Mouse (Mus musculus): ENCODE measurements around the gene Psmb9. TPM values are rescaled to one million over a fixed set of nuclear protein-coding genes. Genes with fewer than 3 reads are reported as not detected.
A peak's percentile ranks its signal among the peaks of the same experiment; 100 is the strongest.
"Not testable (repeated sequence)": the region's sequence is repeated elsewhere in the genome, so short reads cannot be mapped to it uniquely, and the experiment has no call there.

Gene Psmb9
- total RNA-seq, 2 experiments from 2014 or later: 12.6 to 15.0 TPM

DNA sequence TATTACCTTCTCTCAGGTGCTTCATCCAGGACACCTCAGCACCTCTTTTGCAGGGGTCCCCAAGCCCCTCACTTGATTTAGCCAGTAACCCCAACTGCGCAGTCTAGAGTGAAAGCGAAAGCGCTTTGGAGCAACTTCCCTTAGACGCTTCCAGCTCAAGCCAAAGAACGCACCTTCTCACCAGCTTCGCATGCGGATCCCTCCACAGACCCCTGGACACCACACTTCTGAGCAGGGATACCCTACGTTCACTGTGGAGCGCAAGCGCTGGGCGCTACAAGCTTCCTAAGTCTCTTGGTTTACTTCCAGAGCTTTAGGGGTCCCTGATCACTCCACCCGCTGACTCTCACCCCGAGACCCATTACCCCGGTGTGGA, 691 bp downstream of the Psmb9 start:
- DNase-seq (ENCODE audit: low spot score in 2 of 2): no peak

DNA sequence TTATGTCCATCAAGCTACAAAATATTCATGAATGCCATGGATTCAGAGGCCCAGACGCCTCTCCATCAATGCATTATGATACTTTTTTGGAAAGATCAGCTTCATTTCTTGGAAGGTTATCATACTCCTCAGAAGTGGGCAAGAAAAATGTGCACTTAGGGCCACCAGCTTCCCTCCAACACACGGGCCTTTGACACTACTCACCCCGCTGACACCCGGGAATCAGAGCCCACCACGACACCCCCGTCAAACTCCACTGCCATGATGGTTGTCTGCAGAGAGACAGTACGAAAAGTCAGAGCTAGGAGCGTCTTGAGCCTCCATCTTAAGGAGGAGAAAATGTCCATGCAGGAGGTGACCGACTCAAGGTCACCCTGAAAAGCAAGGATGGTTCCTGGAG, 2.0 kb downstream of the Psmb9 start:
- no peak for DNase-seq (ENCODE audit: low spot score in 2 of 2)

DNA sequence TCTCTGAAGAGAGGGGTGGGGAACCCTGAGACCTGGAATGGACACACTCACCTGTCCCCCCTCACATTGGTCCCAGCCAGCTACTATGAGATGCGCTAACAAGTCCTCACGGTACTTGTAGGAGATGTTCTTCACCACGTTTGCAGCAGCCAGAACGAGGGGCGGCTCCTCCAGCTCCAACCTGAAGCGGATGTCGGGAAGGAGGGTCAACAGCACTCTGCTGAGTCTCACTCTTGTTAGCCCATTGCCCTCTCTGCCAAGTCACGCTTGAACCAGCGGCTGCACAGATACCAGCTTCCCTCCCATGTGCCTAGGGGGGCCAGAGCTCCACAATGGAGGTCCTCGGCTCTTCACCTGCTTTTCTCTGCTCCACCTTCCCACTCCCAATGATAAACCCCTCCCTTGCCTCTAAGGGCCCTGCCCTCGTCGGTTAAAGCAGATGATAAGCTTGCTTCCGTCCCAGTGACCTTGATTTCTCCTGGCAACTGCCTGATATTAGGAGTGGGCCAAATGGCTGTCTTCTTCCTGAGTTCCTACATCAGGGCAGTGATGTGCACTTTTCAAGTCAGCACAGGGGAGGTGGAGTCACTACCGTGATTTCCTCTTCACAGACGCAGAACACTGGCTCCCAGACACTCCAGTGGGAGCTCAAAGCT, 3.9 kb downstream of the Psmb9 start:
- no peak for DNase-seq (ENCODE audit: low spot score in 2 of 2)

DNA sequence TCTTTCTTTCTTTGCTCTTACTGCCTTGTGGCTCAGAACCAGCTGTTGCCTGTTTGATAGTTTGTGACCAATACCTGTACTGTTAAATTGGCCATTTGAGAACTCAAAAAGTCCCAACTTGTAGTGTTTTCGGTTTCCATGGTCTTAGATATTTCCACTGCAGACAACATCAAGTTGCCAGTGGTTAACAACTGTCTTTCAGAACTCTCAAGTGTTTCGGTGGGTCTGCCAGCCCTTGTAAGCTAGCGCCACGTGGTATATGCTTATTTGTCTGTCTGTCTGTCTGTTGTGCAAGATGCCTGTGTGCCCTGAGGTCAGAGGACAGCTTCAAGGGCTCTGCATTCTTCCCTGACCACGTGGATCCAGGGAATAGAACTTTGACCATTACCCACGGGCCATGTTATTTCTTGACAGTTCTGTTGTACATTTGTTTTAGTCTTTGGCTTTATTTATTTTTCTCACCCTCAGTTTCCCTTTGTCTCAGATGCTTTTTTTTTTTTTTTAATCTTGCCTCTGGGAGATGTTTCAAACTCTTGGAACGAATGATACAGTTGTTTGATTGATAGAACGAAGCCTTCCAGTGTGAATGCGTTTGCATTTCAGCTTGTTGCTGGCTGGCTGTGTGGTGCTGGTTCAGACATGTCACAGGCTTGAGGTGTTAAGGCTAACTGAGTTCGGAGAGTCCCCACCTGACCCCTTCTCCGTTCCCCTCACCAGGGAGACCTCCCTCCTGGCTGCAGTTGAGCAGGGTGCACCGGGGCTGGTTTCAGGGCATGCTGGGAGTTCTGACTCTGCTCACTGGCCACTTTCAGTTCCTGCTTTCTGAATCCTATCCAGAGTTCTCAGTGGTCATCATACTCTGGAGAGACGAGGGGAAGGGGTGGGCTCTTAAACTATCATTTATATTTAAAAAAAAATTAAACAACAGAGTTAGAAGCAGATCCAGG, 7.4 kb downstream of the Psmb9 start:
- no peak for DNase-seq (ENCODE audit: low spot score in 2 of 2)

DNA sequence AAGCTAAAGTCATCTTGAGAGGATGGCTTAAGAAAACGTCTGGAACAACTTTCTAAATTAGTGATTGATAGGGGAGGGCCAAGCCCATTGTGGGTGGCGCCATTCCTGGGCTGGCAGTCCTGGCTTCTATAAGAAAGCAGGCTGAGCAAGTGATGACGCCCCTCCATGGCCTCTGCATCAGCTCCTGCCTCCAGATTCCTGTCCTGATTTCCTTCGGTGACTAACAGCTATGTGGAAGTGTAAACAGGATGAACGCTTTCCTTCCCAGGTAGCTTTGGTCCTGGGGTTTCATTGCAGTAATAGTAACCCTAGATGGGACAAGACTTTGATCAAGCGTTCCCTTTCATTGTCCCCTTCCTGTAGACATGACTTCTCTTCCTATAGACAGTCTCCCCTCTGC, 8.5 kb downstream of the Psmb9 start:
- no peak for DNase-seq (ENCODE audit: low spot score in 2 of 2)

DNA sequence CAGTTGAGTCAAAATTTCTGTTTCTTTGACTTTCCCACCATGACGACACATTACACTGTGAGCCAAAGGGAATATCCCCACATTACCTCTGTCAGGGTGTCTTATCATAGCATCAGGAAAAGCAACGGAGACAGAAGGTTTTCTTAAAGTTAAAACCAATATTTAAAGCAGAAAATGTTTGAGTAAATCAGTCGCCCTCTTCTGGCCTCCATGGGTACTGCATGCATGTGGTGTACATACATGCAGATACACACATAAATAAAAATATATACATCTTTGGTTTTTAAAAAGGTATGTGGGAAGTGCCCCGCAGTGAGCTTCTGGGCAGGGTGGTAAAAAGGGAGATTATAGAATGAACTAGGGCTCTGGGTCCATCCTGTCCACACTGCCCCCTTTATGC, 10.4 kb downstream of the Psmb9 start:
- DNase-seq (ENCODE audit: low spot score in 2 of 2): no peak

DNA sequence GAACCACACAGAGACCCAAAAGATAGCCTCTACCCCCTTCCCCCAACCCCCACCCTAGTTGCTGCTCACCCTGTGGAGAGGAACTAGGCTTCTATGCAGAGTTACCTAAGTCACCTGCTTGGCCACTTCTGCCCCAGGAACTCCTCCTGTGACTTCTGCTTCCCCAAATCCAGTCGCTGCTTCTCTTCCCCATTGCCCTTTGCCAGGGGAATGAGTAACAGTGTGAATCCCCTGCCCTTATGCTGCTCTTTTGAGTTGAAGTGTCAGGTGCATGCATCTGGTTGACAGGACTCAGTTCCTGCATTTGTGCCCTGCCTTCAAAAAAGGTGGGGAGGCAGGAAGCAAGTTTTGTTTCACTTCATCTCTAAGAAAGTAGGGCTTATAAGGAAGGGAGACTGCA, 13.5 kb downstream of the Psmb9 start:
- no peak for DNase-seq (ENCODE audit: low spot score in 2 of 2)

DNA sequence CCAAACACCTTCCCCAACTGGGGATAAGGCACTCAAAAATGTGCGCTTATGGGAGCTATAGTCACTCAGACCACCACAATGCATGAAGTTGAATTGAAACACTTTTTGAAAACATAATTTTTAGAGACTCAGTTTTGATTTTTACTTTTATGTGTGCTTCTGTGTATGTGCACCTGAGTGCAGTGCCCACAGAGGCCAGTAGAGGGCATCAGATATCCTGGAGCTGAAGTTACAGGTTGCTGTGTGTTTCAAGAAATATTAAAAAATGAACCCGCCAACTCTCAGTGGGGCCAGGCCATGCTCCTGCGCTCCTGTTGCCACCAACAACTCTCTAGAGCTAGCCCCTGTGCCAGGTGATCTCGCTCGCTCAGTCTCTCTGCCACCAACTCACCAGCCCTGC, 15.0 kb downstream of the Psmb9 start:
- DNase-seq (ENCODE audit: low spot score in 2 of 2): no peak

DNA sequence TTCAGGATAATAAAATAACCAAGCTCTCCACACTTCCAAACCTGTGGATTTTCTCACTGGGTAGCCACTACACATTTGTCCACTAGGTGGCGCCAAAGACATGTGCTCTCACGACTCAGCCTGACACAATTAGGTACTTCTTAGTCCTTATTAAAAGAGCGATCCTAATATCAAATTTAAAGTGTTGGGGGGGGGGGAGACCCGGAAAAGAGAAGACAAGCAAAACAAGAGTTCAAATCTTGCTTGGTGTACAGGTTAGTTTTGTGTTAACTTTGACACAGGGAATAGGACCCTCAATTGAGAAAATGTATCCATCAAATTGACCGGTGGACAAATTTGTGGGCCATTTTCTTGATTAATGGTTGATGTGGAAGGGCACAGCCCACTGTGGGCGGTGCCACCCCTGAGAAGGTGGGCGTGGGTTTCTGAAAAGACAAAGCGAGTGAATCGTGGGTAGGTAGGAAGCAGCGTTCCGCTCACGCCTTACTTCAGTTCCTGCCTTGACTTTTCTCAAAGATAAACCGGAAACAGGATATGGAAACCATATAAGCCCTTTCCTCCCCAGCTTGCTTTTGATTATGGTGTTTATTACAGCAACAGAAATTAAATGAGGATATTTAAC, 16.6 kb downstream of the Psmb9 start:
- peak; percentile 51 to 66 for DNase-seq (ENCODE audit: low spot score in 2 of 2)

DNA sequence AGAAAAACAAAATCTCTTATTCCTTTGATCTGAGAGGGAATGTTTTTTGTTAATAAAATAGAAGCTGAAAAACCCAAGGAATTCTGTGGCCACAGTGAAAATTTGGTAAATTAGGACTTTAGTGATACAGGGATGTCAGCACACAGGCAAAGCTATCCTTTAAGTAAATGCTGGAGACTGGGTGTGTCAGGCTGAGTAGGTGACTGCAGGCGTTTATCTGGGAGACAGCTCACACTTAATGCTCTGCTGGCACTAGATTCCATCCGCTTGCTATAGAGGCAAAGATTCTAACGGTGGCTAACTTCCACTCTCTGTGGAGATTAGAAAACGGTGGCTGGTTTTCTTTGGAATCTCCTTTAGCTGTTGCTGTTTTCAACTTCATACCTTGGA, 17.1 kb downstream of the Psmb9 start:
- no peak for DNase-seq (ENCODE audit: low spot score in 2 of 2)

DNA sequence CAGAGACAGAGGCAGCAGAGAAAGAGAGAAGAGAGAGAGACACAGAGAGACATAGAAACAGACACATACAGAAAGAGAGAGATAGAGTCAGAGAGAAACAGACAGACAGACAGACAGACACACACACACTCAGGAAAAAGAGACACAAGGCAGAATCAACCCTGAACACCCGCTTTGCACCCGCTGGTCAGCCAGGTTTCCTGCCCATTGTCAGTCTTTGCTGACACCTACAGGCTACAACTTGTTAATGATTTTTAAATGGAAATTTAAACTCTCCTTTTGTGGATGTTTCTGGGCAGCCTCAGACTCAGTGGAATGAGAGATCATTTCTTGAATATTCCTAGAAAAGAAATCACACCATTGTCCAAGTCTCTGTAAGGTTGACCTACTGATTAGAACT, 18.3 kb downstream of the Psmb9 start:
- no peak for DNase-seq (ENCODE audit: low spot score in 2 of 2)

DNA sequence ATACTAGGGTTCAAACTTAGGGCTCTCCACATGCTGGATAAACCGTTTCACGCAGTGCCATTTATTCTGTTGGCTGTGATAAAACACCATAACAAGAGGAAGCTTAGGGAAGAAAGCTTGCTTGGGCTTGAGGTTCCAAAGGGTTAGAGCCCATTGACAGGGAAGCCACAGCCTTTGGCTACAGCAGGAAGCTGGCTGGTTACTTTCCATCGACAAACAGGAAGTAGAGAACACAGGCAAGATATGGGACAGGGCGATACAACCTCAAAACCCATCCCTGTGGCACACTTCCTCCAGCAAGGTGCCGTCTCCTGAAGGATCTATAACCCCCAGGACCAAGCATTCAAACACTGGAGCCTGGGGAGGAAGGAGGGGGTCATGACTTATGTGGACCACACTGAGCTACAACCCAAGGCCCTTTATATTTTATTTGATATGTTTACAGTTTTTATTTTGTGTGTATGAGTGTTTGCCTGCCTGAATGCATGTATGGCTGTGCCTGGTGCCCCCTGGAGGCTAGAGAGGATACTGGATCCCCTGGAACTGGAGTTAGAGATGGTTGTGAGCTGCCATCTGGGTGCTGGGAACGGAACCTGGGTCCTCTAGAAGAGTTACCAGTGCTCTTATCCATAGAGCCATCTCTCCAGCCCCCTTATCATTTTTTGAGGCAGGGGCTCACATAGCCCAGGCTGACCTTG, 22.4 kb downstream of the Psmb9 start:
- DNase-seq (ENCODE audit: low spot score in 2 of 2): no peak

DNA sequence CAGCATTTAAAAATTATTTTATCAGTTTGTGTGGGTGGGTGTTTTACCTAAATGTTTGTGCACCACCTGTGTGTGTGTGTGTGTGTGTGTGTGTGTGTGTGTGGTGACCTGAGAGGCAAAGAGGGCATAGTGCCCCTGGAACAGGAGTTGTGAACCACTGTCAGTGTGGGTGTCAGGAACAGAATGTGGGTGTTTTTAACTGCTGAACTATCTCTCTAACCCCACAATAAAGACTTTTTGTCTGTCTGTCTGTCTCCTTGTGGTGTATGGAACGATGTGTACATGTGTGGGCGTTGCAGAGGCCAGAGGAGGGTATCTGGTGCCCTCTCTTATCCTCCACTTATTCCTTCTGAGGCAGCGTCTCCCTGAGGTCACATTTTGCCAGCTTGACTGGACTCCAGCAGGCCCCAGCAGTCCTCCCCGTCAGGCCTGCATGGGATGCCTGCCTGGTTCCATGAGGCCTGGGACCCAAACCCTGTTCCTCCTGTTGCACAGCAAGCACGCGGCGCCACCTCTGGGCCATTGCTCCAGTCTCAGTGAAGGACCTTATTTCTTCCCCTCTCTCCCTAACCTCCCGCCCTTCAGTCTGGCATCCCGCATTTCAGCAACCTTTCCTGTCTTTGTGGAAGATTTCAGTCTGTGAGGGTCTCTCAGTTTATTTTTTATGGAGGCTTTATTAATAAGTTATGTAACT, 23.2 kb downstream of the Psmb9 start:
- no peak for DNase-seq (ENCODE audit: low spot score in 2 of 2)

DNA sequence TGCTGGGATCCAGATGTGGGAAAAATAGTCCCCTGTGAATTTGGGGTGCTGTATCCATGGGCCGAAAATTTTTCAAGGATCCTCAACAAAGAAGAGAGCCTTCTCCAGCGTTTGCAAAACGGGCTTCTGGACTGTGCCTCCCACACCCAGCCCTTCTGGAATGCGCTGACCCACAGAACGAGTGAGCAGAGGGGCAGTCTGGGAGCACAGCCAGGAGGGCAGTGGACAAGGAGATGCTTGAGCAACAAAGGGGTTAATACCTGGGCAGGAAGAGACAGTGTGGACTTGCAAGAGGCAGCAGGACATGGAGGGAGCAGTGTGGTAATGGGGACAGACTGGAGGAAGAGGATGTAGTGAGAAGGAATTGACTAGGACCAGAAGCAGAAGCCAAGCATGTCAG, 32.0 kb downstream of the Psmb9 start:
- DNase-seq (ENCODE audit: low spot score in 2 of 2): no peak

DNA sequence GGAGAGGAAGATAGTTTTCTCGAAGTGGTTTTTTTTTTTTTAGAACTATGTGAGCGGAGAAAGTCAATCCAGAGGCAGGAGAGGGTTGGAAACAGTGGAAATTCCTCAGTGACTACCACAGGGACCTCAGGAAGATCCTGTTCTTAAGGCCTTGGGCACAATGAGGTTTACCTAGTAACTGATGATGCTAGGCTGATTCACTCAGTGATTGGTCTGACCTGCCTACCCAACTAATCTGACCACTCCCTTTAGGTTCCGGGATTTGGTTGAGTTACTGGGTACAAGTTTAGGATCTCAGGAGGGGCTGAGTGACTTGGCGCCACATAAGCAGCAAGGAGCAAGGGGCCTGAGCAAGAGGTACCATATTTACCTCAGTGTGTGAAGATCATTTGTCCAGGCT, 34.6 kb downstream of the Psmb9 start, which contains the start of gene H2-DMb1:
Gene H2-DMb1, plus strand, starts transcription at position 150 of the 400 bp plus-strand sequence.
- DNase-seq (ENCODE audit: low spot score in 2 of 2): no peak

DNA sequence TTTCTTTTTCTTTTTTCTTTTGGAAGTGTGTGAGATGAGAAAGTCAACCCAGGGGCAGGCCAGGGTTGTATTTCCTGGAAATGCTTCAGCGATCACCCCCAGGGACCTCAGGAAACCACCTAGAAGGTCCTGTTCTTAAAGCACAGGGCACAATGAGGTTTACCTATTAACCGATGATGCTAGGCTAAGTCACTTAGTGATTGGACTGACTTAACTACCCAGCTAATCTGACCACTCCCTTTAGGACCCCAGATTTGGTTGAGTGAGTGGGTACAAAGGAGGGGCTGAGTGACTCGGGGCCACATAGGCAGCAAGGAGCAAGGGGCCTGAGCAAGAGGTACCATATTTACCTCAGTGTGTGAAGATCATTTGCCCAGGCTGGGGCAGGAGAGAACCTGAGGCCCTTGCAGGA, 42.6 kb downstream of the Psmb9 start:
- no peak for DNase-seq (ENCODE audit: low spot score in 2 of 2)

DNA sequence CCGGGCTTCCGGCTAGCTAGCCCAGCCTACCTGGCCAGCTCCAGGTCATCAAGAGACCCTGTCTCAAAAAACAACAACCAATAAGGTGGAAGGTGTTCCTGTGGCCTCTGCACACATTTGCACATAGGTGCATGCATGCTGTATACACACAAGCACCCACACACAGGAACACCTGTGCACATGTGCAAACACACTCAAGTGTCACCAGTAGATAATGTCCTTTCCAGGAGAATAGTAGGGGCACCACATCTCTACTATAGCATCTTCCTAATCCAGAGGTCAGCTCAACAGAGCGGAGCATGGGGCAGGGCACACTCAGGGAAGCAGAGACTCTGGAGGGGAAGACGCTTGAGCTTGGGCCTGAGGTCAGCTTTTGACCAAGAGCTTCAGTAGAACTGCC, 43.3 kb downstream of the Psmb9 start:
- not testable (repeated sequence) for DNase-seq (ENCODE audit: low spot score in 2 of 2)

DNA sequence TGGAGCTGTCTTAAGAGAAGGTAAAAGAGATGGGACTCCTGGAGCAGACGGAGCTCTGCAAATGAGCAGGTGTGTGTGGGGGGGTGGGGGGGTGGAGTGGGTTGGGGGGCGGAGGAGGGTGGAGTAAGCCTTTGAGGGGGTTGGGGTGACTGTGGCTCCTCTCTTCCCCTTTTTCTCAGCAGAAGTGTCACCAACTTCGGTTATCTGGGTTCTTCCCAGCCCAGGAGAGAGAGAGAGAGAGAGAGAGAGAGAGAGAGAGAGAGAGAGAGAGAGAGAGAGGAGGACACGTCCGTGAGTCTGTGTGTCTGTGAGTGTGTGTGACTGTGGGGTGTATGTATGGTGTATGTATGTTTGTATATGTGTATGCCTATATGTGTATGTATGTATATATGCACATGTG, 44.1 kb downstream of the Psmb9 start:
- no peak for DNase-seq (ENCODE audit: low spot score in 2 of 2)

DNA sequence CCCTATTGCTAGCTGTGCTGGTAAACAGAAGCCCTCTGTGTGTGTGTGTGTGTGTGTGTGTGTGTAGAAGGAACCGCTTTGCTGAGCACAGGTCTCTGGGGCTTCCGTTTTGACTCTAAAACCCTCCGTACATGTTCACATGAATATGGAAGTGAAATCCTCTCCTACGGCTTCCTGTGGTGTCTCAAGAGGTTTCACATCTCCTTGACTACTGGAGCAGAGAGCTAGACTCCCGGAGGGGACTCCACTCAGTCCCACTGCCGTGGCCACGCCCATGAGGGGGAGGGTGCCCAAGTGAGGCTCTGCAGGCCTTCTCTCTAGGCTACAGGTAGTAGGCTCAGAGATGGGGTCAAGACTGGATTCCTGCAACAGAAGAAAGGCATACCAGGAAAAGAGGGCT, 44.5 kb downstream of the Psmb9 start, which contains the start of gene H2-DMb2:
Gene H2-DMb2, plus strand, starts transcription at position 275 of the 400 bp plus-strand sequence.
- DNase-seq (ENCODE audit: low spot score in 2 of 2): no peak

DNA sequence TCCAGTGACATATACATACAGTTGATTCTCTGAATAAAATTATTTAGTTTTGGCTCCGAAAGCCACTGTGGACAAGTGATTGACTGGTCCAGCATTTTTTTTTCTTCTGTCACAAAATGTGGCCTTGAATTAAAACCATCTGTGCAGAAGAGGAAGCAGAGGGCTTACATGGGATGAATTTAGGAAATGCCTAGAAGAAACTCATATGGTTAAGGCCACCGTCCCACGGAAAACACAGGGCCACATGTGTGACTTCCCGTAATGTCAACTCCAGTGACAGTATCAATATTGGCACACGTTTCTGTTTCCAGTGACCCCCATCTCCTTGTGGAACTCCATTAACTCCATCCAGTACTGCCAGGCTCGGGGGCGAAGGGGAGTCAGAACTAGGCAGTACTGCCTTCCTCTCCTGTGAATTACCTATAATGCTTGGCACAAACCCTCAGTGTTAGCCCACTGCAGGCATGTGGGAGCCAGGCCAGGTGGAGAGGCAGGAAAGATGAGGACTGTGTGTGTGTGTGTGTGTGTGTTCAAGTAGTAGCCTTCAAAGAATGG, 45.0 kb downstream of the Psmb9 start:
- DNase-seq (ENCODE audit: low spot score in 2 of 2): no peak

DNA sequence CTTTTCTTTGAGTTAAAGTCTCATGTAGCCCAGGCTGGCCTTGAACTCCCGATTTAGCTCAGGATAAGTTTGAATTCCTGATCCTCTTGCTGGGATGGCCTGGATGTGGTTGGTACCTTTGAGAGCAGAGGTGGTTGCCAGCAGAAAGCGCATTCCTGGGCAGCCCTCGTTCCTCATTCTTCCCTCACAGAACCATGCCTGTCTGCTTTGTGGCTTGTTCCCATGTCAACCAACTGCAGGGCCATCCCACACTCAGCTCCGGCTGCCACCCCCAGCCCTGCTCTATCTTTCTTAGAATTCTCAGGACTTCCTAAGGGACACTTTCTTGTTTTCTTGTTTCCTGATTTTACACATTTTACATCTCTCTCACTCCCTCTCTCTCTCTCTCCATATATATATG, 46.1 kb downstream of the Psmb9 start:
- DNase-seq (ENCODE audit: low spot score in 2 of 2): no peak
